Mouse (Mus musculus): ENCODE measurements around the gene Osbpl9.

The Osbpl9 gene

GRCm38 (mm10) chr4:109026543-109026942 is 175.5 kb downstream of the Osbpl9 start:
- DNase-seq, result peak; percentile 22

- DNase-seq, result peak; percentile 14
Observed at GRCm38 (mm10) chr4:109025061-109025460, 177.0 kb downstream of the Osbpl9 start.

GRCm38 (mm10) chr4:109021976-109022375 is 180.1 kb downstream of the Osbpl9 start:
- DNase-seq, result no peak

- peak; percentile 59 for DNase-seq
Observed at GRCm38 (mm10) chr4:109019301-109019700, 182.8 kb downstream of the Osbpl9 start.

GRCm38 (mm10) chr4:109017441-109017840 is 184.6 kb downstream of the Osbpl9 start:
- no peak for DNase-seq

- no peak for DNase-seq
Observed at GRCm38 (mm10) chr4:109014091-109014490, 188.0 kb downstream of the Osbpl9 start.
